Mouse (Mus musculus) spleen, adult 2 months (tissue): Measurements from ENCODE around the gene Armc12. TPM values are rescaled to one million over a fixed set of nuclear protein-coding genes. Genes with fewer than 3 reads are reported as not detected.
A peak's percentile ranks its signal among the peaks of the same experiment; 100 is the strongest.

Experiments
- DNase-seq, 2 experiments: peaks; one replicate each; pipeline versions ENCODE4 v3.0.0 to v3.0.0-alpha.2; 2012 to 2021; ENCODE audit warnings: low spot score in 2 of 2, low read depth in 1 of 2
- H3K27ac ChIP-seq: fragments of 200-500 bp; 2 replicates; pipeline ENCODE4 v1.5.1; 2012; ENCODE audit warnings: low read length, inconsistent platforms; ENCODE audit not compliant: insufficient read depth
- H3K27me3 ChIP-seq: fragments of 200-500 bp; 2 replicates; pipeline ENCODE4 v1.6.1; 2012; ENCODE audit warnings: mild to moderate bottlenecking, moderate library complexity, low read length, inconsistent platforms; ENCODE audit not compliant: control insufficient read depth, insufficient read depth
- H3K36me3 ChIP-seq: fragments of 200-500 bp; 2 replicates; pipeline ENCODE4 v1.6.1; 2012; ENCODE audit warnings: mild to moderate bottlenecking, low read length, inconsistent platforms; ENCODE audit not compliant: control insufficient read depth, insufficient read depth
- H3K4me1 ChIP-seq: fragments of 200-500 bp; 2 replicates; pipeline ENCODE4 v1.6.1; 2011; ENCODE audit warnings: inconsistent platforms; ENCODE audit not compliant: control insufficient read depth, insufficient read depth, insufficient read length
- H3K4me3 ChIP-seq: fragments of 200-500 bp; 2 replicates; pipeline ENCODE4 v1.5.1; 2011; ENCODE audit warnings: mild to moderate bottlenecking, inconsistent platforms; ENCODE audit not compliant: insufficient read depth, insufficient read length; ENCODE audit errors: extremely low read depth
- CTCF ChIP-seq: fragments of 200-500 bp; IDR thresholded peaks from 2 replicates; pipeline ENCODE4 v1.5.1; 2011; ENCODE audit warnings: mild to moderate bottlenecking, inconsistent platforms; ENCODE audit not compliant: insufficient read depth, insufficient read length, insufficient replicate concordance; ENCODE audit errors: extremely low read depth
- POLR2A ChIP-seq: fragments of 200-500 bp; IDR thresholded peaks from 2 replicates; pipeline ENCODE4 v1.6.1; 2011; ENCODE audit warnings: low read depth, low read length, inconsistent platforms
- WGBS: fragments of 180-500 bp; shearing (Covaris S2); methylation state at CpG from one replicate; pipeline ENCODE4 v1.1.7; 2018; 5-methylcytosine and 5-hydroxymethylcytosine counted together
- polyA plus RNA-seq: library from polyadenylated mRNA; depleted of rRNA; stranded (reverse); fragments of >200 nt; gene quantifications from 2 replicates; pipeline ENCODE4 v1.2.3, GENCODE M21; 2012

Gene Armc12
- polyA plus RNA-seq, 1 experiment, result 0.25 TPM

- Histone ChIP-seq H3K27me3 (no peaks in the 10 kb centered on the region), H3K4me3 (no peak overlapping the region), H3K4me1 (peaks cover 50% of the 10 kb centered on the region; the same call in 1 of the 2 replicates), H3K27ac (peak overlapping the region; percentile 53), H3K36me3 (no peaks in the 10 kb centered on the region)
- 76% methylated on average over 6 of the region's 6 CpGs for WGBS
- no peak for DNase-seq
- TF ChIP-seq POLR2A (no peak), CTCF (no peak)
These were observed 17.9 kb upstream of the Armc12 start for GRCm38 (mm10) chr17:28512696-28513095.

DNA sequence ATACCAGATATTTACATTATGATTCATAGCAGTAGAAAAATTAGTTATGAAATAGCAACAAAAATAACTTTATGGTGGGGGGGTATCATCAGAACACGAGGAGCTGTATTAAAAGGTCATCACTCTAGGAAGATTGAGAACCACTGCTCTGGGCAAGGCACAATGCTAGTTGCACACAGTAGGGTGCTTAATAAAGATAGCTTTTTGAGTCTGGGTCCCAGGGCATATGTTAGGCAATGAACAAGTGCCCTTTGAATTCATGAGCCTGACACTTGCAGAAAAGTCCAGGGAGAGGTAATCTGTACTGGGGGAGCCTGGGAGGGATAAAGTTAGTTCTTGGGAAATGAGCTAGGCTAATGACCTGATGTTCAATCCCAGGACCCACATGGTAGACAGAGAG, 17.3 kb upstream of the Armc12 start:
- Histone ChIP-seq H3K36me3 (no peaks in the 10 kb centered on the region), H3K27ac (peak overlapping the region; percentile 30; the same call in 1 of the 2 replicates), H3K4me3 (no peak overlapping the region), H3K4me1 (peaks cover 55% of the 10 kb centered on the region), H3K27me3 (no peaks in the 10 kb centered on the region)
- TF ChIP-seq CTCF (no peak), POLR2A (no peak)
- 37% methylated on average over 1 of the region's 1 CpGs for WGBS
- DNase-seq, result no peak

DNA sequence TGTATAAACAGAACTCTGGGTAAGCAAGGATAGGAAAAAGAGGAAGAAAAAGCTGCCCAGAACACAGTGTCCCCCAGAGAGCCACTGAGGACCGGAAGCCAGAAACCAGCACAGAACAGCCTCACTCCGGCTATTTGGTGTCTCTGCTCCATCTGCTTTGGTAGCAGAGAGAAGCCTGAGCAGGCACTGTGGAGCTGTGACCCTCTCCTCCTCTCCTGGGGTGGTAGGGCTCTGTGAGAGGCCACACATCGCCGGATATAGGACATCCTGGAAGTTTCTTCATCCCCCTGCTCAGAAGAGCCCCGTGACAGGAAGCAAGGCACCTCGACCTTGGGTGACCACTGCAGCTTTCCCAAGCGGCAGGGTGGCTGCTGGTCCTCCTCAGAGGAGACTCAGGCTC, 16.8 kb upstream of the Armc12 start:
- no peaks in the 10 kb centered on the region for H3K36me3 ChIP-seq
- DNase-seq, result peak in 1 of 2 experiments; percentile 36
- H3K4me3 ChIP-seq, result no peak overlapping the region
- no peaks in the 10 kb centered on the region for H3K27me3 ChIP-seq
- H3K27ac ChIP-seq, result peak overlapping the region; percentile 70
- H3K4me1 ChIP-seq, result peaks cover 59% of the 10 kb centered on the region
- WGBS, result 11% methylated on average over 7 of the region's 7 CpGs
- TF ChIP-seq POLR2A (no peak; the same call in 1 of the 2 replicates), CTCF (no peak)

DNA sequence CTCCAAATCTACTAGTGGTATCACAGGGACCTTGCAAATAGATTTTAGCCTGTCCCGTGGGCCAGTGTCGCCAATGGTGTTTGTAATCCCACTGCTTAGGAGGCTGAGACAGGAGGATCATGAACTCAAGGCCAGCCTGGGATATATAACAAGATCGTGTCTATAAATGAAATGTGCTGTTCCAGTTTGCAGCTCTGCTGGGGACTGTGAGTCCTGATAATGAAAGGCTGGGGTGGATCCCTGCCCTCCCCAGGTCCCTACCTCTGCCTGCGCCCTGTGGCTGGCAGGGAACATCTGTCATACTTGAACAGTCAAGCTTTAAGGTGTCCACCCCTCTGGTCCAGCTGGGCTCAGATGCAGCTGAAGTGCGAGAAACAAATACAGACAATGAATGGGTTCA, 16.1 kb upstream of the Armc12 start:
- no peak for DNase-seq
- TF ChIP-seq POLR2A (no peak), CTCF (no peak)
- H3K27me3 ChIP-seq, result no peaks in the 10 kb centered on the region
- peak overlapping the region; percentile 70 for H3K27ac ChIP-seq
- 53% methylated on average over 5 of the region's 5 CpGs for WGBS
- peaks cover 64% of the 10 kb centered on the region for H3K4me1 ChIP-seq
- H3K4me3 ChIP-seq, result no peak overlapping the region
- H3K36me3 ChIP-seq, result no peaks in the 10 kb centered on the region

GRCm38 (mm10) chr17:28515431-28516341, 14.9 kb upstream of the Armc12 start:
- no peaks in the 10 kb centered on the region for H3K36me3 ChIP-seq
- TF ChIP-seq POLR2A (no peak), CTCF (no peak)
- peak overlapping the region; percentile 61 for H3K27ac ChIP-seq
- WGBS, result 41% methylated on average over 10 of the region's 10 CpGs
- H3K4me1 ChIP-seq, result peaks cover 59% of the 10 kb centered on the region
- no peak for DNase-seq
- no peak overlapping the region for H3K4me3 ChIP-seq
- no peaks in the 10 kb centered on the region for H3K27me3 ChIP-seq

DNA sequence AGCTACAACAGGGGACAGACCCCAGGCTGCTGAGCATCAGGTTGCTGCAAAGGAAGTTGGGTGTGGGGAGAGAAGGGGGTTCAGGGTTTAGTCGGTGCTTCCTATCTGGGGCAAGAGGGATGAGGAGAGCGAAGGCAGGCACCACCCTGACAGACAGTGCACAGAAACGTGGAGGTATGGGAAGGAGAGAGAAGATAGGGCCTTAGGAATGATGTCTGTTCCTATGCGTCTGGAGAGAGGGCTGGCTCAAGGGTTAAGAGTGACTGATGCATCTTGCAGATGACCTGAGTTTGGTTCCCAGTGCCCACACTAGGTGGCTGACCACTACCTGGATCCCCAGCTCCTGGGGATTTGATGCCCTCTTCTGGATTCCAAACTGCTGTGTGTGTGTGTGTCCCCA, 13.7 kb upstream of the Armc12 start:
- peaks cover 56% of the 10 kb centered on the region for H3K4me1 ChIP-seq
- DNase-seq, result no peak

More for the DNA sequence above, 13.7 kb upstream of the Armc12 start:
- peak overlapping the region; percentile 91 for H3K27ac ChIP-seq
- no peaks in the 10 kb centered on the region for H3K27me3 ChIP-seq
- 34% methylated on average over 4 of the region's 4 CpGs for WGBS
- TF ChIP-seq CTCF (no peak), POLR2A (no peak)
- H3K36me3 ChIP-seq, result no peaks in the 10 kb centered on the region
- peak overlapping the region; percentile 2; the same call in 1 of the 2 replicates for H3K4me3 ChIP-seq
